Mouse (Mus musculus) kidney, adult 8-10 months (tissue): ENCODE measurements at regions not wholly inside any gene's neighbourhood (a gene's known extent, or its start where the extent isn't known, plus 50 kb on each side); places are given as distances from the start of the nearest gene placed in this dataset.
A peak's percentile ranks its signal among the peaks of the same experiment; 100 is the strongest.

ENCODE experiments used
- DNase-seq, 2 experiments: peaks; one replicate each; pipeline ENCODE4 v3.0.0; 2022

- no peak for DNase-seq
Measured at GRCm38 (mm10) chr13:53695385-53695784, 222.5 kb upstream of the Msx2 start.

- DNase-seq: no peak
Measured at GRCm38 (mm10) chr13:53688934-53689333, 216.1 kb upstream of the Msx2 start.

GRCm38 (mm10) chr13:53688489-53688888, 215.6 kb upstream of the Msx2 start:
- DNase-seq: peak; percentile 24 to 71

DNA sequence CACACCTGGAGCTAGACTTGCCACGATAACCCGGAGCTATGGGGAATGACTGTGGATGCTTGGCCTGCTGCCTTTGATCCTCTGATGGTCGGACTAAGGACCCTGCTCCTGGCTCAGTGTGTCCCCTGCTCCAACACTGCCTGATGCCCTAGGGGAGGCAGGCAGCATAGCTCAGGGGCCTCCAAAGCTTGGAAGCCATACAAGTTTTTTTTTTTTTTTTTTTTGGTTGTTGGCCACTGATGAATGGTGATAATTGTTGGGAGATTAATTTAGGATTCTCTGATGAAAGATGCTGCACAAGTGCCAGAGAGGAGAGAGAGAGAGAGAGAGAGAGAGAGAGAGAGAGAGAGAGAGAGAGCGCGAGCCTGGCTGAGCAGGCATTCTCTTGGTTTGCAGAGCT, 211.6 kb upstream of the Msx2 start:
- DNase-seq: no peak

DNA sequence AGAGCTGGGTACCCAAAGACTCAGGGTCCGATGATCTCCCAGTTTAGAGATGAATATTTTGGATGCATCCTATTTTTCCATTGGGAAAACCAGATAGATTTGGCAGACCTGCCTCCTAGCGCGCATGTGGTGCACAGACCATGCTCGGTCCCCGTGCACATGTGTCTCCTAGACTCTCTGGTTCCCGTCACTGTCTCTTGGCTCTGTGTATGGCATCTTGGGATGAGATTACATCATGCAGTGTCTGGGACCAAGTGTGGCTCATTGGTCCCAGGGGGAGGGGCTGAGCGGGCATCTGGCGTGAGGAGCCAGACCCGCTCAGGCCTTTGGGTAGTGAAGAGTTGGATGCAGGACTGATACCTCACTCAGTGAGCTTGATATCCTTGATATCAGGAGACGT, 204.3 kb upstream of the Msx2 start:
- no peak for DNase-seq

DNA sequence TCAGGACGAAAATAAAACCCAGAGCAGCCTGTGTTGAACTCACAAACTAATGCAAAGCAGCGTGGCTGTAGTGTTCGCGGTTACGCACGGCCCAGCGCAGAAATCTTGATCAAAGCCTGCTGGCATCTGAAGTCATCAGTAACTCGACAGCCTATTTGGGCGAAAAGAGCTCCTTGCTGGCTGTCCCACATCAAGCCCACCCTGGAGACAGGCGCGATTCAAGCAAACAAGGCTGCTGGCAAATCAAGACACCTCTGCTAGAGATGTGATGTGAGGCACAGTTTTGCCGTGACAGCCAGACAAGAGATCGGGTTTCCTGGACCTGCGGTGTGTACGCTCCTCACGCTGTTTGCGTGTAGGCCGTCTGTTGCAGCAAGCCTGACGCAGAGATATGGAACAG, 197.5 kb upstream of the Msx2 start:
- DNase-seq: no peak

DNA sequence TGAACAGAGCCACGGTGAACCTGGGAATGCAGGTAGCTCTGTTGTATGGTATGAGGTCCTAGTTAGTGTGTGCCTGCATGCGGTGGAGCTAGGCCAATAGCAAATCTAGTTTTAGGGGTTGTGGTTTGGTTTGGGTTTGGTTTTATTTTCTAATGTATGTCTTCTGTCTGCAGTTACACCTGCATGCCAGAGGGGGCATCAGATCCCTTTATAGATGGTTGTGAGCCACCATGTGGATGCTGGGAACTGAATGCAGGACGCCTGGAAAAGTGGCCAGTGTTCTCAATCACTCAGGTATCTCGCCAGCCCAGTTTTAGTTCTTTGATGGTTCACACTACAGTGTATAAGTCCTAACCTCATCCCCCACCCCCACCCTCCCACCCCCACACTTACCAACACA, 194.6 kb upstream of the Msx2 start:
- DNase-seq: no peak

DNA sequence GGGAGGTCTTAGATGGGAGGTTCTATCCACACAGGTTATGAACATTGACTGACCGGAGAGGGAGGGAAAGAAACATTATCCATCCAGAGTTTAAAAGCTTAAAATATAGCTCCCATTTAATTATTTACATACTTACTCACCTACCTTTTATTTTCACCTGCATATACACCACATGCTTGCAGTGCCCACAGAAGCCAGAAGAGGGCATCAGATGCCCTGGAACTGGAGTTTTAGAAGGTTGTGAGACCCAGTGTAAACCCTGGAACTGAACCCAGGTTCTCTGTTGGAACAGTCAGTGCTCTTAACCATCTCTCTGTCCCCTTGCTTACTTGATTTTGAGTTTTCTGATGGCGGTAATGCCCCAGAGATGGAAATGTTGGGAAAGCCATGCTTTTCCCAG, 192.7 kb upstream of the Msx2 start:
- DNase-seq: no peak

DNA sequence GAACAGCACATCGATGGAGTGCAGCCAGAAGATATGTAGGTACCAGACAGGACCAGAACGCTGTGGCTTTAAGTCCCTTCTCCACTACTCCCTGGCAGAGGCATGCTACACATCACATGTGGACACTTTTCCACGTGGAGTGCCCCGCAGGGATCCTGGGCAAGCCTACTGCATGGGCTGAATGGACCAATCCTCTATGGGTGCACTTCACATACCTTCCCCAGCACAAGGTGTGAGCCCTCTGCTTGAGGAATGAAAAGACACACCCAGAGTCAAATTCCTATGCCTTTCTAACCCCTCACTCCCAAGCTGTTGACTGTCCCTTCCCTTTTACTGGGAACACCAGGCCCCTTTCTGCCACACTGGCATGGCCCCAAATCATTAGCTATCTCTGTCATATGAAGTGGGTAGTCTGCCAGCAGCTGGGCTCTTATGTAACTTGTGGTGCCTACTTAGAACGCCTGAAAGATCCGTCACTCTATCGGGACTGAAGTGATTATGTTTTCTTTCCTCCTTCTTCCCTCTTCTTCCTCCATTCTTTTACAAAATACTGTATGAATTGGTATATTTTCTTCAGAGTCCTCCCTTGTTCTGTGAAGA, 191.9 kb upstream of the Msx2 start:
- no peak for DNase-seq

DNA sequence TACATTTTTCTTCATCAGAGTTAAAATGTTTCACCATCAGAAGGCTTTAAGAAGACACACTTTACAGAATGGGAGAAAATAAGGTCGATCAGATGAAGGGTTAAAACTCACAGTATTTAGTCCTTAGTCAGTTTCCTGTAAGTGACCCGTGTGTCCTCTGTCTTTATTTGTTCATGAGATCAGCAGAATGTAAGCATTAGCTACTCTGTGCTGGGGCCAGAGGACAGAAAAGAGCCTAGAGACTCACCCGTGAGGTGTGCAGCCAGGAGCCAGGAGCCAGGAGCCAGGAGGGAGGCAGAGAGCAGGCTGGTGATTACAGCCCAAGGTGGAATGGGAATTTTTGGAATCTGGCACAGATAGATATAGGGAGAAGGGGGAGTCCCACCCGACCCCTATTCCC, 180.0 kb upstream of the Msx2 start:
- no peak for DNase-seq

- no peak for DNase-seq
Measured at GRCm38 (mm10) chr13:53648353-53648752, 175.5 kb upstream of the Msx2 start.

DNA sequence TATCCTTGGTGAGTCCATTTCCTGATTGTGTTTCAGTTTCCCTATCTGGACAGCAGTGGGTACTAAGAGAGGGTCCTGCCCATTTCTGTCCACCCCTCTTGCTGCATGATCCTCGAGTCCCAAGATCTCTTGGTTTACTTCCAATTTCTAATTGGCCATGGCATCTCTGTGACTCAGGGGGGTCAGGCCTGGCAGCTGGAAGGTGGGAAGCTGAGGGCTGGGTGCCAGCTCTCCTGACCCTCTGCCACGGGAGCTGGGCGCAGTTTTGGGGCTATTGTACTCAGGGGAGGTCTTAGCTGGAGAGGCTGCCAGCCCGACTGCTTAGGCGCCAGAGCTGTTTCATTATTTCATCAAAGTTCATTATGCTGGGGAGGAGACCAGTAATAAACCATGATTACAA, 169.7 kb upstream of the Msx2 start:
- no peak for DNase-seq

DNA sequence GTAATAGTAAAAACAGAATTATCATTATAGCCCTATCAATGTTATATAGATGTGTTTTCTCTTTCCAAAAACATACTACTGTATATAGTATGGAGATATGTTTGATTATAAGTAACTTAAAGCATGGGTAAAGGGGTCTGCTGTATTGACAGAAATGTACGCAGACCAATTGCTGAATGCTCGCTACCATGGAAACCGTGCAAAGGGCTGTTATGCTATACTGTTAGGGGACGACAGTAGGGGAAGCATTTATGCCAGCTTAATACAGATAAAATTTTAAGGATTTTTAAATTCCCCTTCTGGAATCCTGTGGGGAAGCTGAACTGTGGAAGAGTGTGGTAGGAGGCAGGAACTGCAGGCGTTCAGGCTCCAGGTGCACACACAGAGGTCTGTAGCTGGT, 166.7 kb upstream of the Msx2 start:
- no peak for DNase-seq

GRCm38 (mm10) chr13:53639115-53639514, 166.2 kb upstream of the Msx2 start:
- DNase-seq: no peak

GRCm38 (mm10) chr13:53636011-53636410, 163.1 kb upstream of the Msx2 start:
- no peak for DNase-seq

DNA sequence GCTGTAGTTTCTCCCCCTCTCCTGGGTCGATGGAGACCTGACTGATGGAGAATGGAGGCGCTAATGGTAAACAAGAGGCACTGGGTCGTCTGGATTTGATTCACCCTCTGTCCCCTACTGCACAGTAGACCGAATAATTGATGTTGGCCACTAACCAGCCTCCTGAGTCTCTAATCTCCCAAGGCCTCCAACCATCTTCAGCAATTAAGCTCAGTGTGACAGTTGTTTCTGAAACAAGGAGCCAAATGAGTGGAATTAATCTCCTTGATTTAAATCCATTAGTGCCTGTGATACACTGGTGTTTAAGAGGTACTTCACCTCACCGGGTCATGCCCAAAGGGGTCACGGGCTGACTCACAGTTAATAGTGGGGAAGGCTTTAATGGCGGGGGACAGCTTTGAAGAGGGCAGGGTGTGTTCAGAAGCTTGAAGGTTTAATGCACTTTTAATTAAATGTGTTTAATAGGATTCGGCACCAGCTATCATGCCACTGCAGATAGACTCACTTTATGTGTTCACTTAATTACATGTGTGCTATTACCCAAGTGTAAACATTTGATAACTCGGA, 161.8 kb upstream of the Msx2 start:
- no peak for DNase-seq

DNA sequence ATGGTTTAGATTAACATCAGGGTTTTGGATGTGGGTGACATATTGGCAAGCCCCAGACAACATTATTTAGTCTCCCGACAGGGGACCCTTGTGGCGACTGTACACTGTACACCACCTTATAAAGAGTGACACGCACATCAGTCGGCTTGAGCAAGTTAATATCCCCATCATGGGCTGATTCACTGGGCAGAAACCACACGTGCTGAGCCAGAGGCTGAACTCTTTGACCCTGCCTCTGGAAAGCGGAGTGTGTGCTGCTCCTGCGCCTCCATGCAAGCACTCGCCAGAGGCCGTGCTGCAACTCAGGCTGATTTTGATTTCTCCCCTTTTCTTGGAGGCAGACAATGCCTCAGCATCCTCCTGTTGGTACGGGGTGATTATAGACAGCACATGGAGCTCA, 125.2 kb upstream of the Msx2 start:
- DNase-seq: no peak

DNA sequence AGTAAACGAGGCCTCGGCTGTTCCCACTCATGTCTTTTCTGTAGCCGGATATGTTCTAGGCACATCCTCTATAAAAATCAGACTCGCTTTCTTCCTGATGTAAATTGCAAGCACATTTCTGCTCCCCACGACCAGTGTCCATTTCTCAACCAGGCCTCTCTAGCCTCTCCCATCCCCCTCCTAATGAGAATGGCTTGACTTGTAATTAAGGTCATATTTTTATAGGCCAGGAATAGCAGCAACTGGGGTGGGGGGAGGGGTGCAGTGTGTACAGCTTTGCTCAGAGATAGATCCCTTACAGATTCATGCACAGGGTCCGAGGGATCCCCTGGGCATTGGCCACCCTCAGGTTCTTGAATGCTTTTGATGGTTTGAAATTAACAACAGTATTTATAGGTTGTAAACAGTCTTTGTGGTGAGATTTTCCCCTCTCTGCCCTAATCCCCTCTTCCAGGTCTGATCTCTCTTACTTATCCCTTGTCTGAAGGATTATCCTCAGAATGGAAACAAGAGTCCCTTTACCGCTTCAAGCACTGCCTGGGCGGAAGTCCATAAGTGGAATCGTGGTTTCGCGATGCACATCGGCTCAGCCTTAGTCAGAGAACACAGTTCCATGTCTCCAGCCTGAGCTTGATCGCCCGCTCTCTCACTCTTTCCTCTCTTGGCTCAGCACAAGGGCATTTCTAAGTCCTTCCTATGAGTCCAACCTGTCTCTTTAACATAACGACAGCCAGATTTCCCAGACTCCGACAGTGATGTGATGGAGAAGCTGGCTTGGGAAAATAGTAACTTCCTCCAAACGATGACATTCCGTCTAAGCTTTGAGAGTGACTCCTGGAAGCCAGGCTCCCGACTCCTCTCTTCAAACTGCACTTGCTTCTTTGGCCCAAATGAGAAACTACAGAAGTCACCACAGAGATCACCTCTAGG, 124.3 kb upstream of the Msx2 start:
- DNase-seq: no peak

GRCm38 (mm10) chr13:53592755-53593154, 119.9 kb upstream of the Msx2 start:
- DNase-seq: no peak

GRCm38 (mm10) chr13:53586771-53587170, 113.9 kb upstream of the Msx2 start:
- DNase-seq: no peak

DNA sequence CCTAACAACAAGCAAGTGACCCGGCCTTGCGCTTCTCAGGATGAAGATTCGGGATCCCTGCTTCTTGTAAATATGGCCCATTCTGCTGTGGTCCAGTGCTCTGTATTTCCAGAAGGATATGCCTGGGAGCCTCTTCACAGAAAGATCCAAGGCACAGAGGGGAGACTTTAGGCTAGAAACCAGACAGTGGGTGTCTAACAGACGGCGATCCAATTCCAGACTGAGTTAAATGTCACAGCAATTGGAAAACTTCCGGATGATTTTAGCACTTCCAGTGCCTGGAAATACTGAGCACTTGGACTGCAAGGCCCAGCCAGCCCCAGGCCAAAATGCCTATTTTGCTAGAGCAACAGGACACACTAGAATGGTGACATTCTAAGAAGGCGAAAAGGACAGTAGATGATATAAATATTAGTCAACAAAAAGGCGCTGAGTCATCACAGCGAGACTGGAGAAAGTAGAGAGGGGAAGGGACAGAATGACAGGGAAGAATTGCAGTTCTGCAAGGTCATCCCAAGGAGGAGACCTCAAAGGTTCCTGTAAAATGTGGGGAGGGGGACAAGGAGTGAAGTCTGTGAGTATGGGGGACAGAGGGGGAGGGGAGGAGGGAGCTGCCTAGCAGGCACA, 111.7 kb upstream of the Msx2 start:
- no peak for DNase-seq

GRCm38 (mm10) chr13:53553876-53554577, 81.2 kb upstream of the Msx2 start:
- no peak for DNase-seq
